Mouse (Mus musculus): ENCODE results near the gene Olfr312. TPM values are rescaled to one million over a fixed set of nuclear protein-coding genes. Genes with fewer than 3 reads are reported as not detected.
"Not testable (repeated sequence)": the region's sequence is repeated elsewhere in the genome, so short reads cannot be mapped to it uniquely, and the experiment has no call there.

Gene Olfr312
- total and polyA plus RNA-seq, 3 experiments: not detected

DNA sequence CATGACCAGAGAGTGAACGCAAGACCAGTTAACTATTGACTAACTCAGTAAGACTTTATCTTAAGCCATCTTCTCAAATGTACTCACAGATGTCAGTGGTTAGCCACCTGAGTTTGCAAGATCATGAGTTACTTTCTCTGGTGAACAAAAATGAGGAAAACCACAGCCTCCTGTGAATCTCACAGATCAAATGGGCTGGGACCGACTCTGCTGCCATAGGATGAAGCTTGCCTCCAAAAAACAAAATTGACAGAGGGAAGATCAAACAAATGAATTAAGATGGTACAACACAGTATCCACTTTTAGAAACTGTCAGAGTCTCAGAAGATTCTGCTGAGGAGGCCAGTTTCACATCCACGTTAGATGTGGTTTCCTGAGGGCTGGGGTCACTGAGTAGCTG is 727 bp downstream of the Olfr312 start:
- no peaks in the 10 kb centered on the region for H3K36me3 ChIP-seq (ENCODE audit: control insufficient read depth in 1 of 2, insufficient read depth in 2 of 2, low read length in 2 of 2)
- H3K4me3 ChIP-seq (ENCODE audit: control insufficient read depth in 1 of 2, insufficient read depth in 1 of 2, low read depth in 2 of 2, low read length in 2 of 2): no peak overlapping the region
- H3K9ac ChIP-seq (ENCODE audit: control insufficient read depth, low read depth, low read length, poor library complexity, severe bottlenecking): no peak overlapping the region
- H3K27me3 ChIP-seq (ENCODE audit: control insufficient read depth in 1 of 2, insufficient read depth in 2 of 2, low read length in 2 of 2): peaks cover 8 to 19% of the 10 kb centered on the region in 2 experiments
- H3K79me2 ChIP-seq (ENCODE audit: control insufficient read depth, insufficient read depth, low read length, poor library complexity): no peaks in the 10 kb centered on the region
- no peak overlapping the region for H3K27ac ChIP-seq (ENCODE audit: control insufficient read depth, low read depth, low read length)
- TF ChIP-seq MYC (IDR thresholded peaks at IDR 0.05; ENCODE audit: low read depth, low read length): no peak
- no peak for TF ChIP-seq KAT2A (conservative IDR thresholded peaks at IDR 0.05; ENCODE audit: low read depth, low read length)
- no peak for TF ChIP-seq UBTF (IDR thresholded peaks at IDR 0.05; ENCODE audit: borderline replicate concordance, insufficient read depth, low read depth, low read length)
- no peak for TF ChIP-seq TCF12 (IDR thresholded peaks at IDR 0.05; ENCODE audit: low read depth, low read length)
- TF ChIP-seq SMC3 (IDR thresholded peaks at IDR 0.05; ENCODE audit: low read depth, low read length): no peak
- TF ChIP-seq NELFE (IDR thresholded peaks at IDR 0.05; ENCODE audit: low read depth, low read length): no peak
- TF ChIP-seq USF2 (IDR thresholded peaks at IDR 0.05; ENCODE audit: borderline replicate concordance in 1 of 2, insufficient read depth in 1 of 2, low read depth in 1 of 2, low read length in 2 of 2): no peak
- no peak for TF ChIP-seq ZC3H11A (IDR thresholded peaks at IDR 0.05; ENCODE audit: low read depth, low read length)
- TF ChIP-seq POLR2A (IDR thresholded peaks at IDR 0.05; ENCODE audit: control insufficient read depth in 1 of 2, insufficient read depth in 1 of 2, low read depth in 1 of 2, low read length in 2 of 2, poor library complexity in 1 of 2): no peak
- no peak for TF ChIP-seq ZNF384 (IDR thresholded peaks at IDR 0.05; ENCODE audit: low read depth, low read length)
- TF ChIP-seq MAZ (IDR thresholded peaks at IDR 0.05; ENCODE audit: low read depth, low read length): no peak
- DNase-seq (ENCODE audit: low read depth, low spot score): no peak
- H3K9me3 ChIP-seq (replicated peaks; ENCODE audit: insufficient read depth, low read length): no peaks in the 10 kb centered on the region
- no peaks in the 10 kb centered on the region for H3K4me1 ChIP-seq (ENCODE audit: control insufficient read depth in 1 of 2, insufficient read depth in 2 of 2, low read length in 2 of 2)

DNA sequence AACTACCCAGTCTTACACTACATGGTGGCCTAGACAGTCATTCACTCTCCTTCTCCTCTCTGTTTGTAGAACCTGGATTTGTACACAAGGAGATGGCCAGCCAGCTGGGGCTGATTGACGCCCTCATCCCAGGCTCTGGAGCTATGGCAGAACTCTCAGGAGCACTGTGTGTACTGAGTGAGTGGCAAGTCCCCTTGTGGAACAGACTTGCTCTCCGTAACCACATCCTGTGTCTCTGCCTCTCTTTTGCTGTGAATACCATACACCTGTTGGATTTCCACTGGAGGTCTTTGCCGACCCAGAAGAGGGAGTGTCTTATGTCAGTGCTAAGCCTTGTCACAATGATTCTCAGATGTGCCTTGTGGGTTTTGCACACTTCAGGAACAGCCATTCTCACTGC is 3.5 kb downstream of the Olfr312 start:
- H3K36me3 ChIP-seq (ENCODE audit: control insufficient read depth in 1 of 2, insufficient read depth in 2 of 2, low read length in 2 of 2); H3K9ac ChIP-seq (ENCODE audit: control insufficient read depth, low read depth, low read length, poor library complexity, severe bottlenecking); H3K27ac ChIP-seq (ENCODE audit: control insufficient read depth, low read depth, low read length); H3K79me2 ChIP-seq (ENCODE audit: control insufficient read depth, insufficient read depth, low read length, poor library complexity); H3K4me1 ChIP-seq (ENCODE audit: control insufficient read depth in 1 of 2, insufficient read depth in 2 of 2, low read length in 2 of 2); H3K4me3 ChIP-seq (ENCODE audit: control insufficient read depth in 1 of 2, insufficient read depth in 1 of 2, low read depth in 2 of 2, low read length in 2 of 2); DNase-seq (ENCODE audit: low read depth, low spot score); H3K9me3 ChIP-seq (replicated peaks; ENCODE audit: insufficient read depth, low read length): not testable (repeated sequence)
- peaks cover 8 to 36% of the 10 kb centered on the region in 2 experiments for H3K27me3 ChIP-seq (ENCODE audit: control insufficient read depth in 1 of 2, insufficient read depth in 2 of 2, low read length in 2 of 2)

DNA sequence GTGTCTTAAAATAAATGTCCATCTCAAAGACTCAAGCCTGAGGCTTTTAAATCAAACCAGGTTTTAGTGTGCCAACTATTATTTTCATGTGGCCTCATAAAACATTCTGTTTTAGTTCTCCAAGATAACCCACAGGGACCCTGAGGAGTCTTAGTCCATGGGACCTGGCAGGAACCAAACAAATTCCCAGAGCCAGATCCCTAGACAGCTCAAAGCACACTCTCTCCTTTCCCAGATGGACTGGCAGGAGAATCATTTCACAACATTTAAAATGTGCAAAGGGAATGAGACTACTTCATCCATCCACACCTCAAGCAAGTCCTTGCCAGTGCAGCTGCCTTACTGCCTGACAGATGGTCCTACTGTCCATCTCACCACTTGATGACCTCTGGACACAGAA is 9.9 kb downstream of the Olfr312 start, which contains the start of gene Olfr311:
TSS of gene Olfr311 (plus strand) at position 301 of the 400 bp plus-strand sequence.
- not testable (repeated sequence) for H3K4me1 ChIP-seq (ENCODE audit: control insufficient read depth in 1 of 2, insufficient read depth in 2 of 2, low read length in 2 of 2); H3K79me2 ChIP-seq (ENCODE audit: control insufficient read depth, insufficient read depth, low read length, poor library complexity); DNase-seq (ENCODE audit: low read depth, low spot score); H3K4me3 ChIP-seq (ENCODE audit: control insufficient read depth in 1 of 2, insufficient read depth in 1 of 2, low read depth in 2 of 2, low read length in 2 of 2); H3K27ac ChIP-seq (ENCODE audit: control insufficient read depth, low read depth, low read length); H3K9ac ChIP-seq (ENCODE audit: control insufficient read depth, low read depth, low read length, poor library complexity, severe bottlenecking); H3K9me3 ChIP-seq (replicated peaks; ENCODE audit: insufficient read depth, low read length); H3K36me3 ChIP-seq (ENCODE audit: control insufficient read depth in 1 of 2, insufficient read depth in 2 of 2, low read length in 2 of 2)
- H3K27me3 ChIP-seq (ENCODE audit: control insufficient read depth in 1 of 2, insufficient read depth in 2 of 2, low read length in 2 of 2): peaks cover 11 to 39% of the 10 kb centered on the region in 2 experiments
